Mouse (Mus musculus): ENCODE measurements around the gene Tsr1. TPM values are rescaled to one million over a fixed set of nuclear protein-coding genes. Genes with fewer than 3 reads are reported as not detected.

The Tsr1 gene
- polyA plus RNA-seq, 1 experiment: 16.1 TPM

- under 1% methylated on average over 84 of the region's 88 CpGs for WGBS
- TF ChIP-seq CTCF (IDR thresholded peaks at IDR 0.05; ENCODE audit: borderline replicate concordance, insufficient read depth, low read depth, low read length) (no peak), POLR2A (IDR thresholded peaks at IDR 0.05; ENCODE audit: borderline replicate concordance, insufficient read depth, low read length) (peak; percentile 89)
- Histone ChIP-seq H3K27me3 (ENCODE audit: control insufficient read depth, insufficient read depth, low read length) (no peaks in the 10 kb centered on the region), H3K4me1 (ENCODE audit: control insufficient read depth, insufficient read depth, low read length) (no peaks in the 10 kb centered on the region), H3K27ac (ENCODE audit: insufficient read depth, low read length) (peak within 1 kb of the TSS; percentile 74), H3K4me3 (replicated peaks; ENCODE audit: insufficient read depth, low read depth, low read length) (peak within 1 kb of the TSS; percentile 70)
- DNase-seq: peak; percentile 96 to 97
These were observed 27.9 kb downstream of the Tsr1 start, which contains the start of the genes Smg6 and Srr for GRCm38 (mm10) chr11:74925577-74926387. TSS of gene Smg6 (plus strand) at chr11:74925823. TSS of gene Srr (minus strand) at chr11:74925948.

GRCm38 (mm10) chr11:74926388-74927005, 28.6 kb downstream of the Tsr1 start:
- no peaks in the 10 kb centered on the region for H3K4me1 ChIP-seq (ENCODE audit: control insufficient read depth, insufficient read depth, low read length)
- H3K27ac ChIP-seq (ENCODE audit: insufficient read depth, low read length): peak overlapping the region; percentile 54; the same call in 1 of the 2 replicates
- TF ChIP-seq CTCF (IDR thresholded peaks at IDR 0.05; ENCODE audit: borderline replicate concordance, insufficient read depth, low read depth, low read length) (no peak), POLR2A (IDR thresholded peaks at IDR 0.05; ENCODE audit: borderline replicate concordance, insufficient read depth, low read length) (no peak)
- H3K4me3 ChIP-seq (replicated peaks; ENCODE audit: insufficient read depth, low read depth, low read length): peak overlapping the region; percentile 70
- no peaks in the 10 kb centered on the region for H3K27me3 ChIP-seq (ENCODE audit: control insufficient read depth, insufficient read depth, low read length)
- DNase-seq: no peak
- WGBS: 5% methylated on average over 11 of the region's 11 CpGs

GRCm38 (mm10) chr11:74927236-74927725, 29.4 kb downstream of the Tsr1 start:
- TF ChIP-seq POLR2A (IDR thresholded peaks at IDR 0.05; ENCODE audit: borderline replicate concordance, insufficient read depth, low read length): no peak
- no peak for TF ChIP-seq CTCF (IDR thresholded peaks at IDR 0.05; ENCODE audit: borderline replicate concordance, insufficient read depth, low read depth, low read length)
- no peak for DNase-seq
- Histone ChIP-seq H3K4me1 (ENCODE audit: control insufficient read depth, insufficient read depth, low read length) (no peaks in the 10 kb centered on the region), H3K4me3 (replicated peaks; ENCODE audit: insufficient read depth, low read depth, low read length) (no peak overlapping the region), H3K27ac (ENCODE audit: insufficient read depth, low read length) (no peak overlapping the region), H3K27me3 (ENCODE audit: control insufficient read depth, insufficient read depth, low read length) (no peaks in the 10 kb centered on the region)
- 77% methylated on average over 2 of the region's 2 CpGs for WGBS

GRCm38 (mm10) chr11:74929111-74929510, 31.2 kb downstream of the Tsr1 start:
- TF ChIP-seq CTCF (IDR thresholded peaks at IDR 0.05; ENCODE audit: borderline replicate concordance, insufficient read depth, low read depth, low read length) (no peak), POLR2A (IDR thresholded peaks at IDR 0.05; ENCODE audit: borderline replicate concordance, insufficient read depth, low read length) (no peak)
- no peaks in the 10 kb centered on the region for H3K27me3 ChIP-seq (ENCODE audit: control insufficient read depth, insufficient read depth, low read length)
- no peak overlapping the region for H3K4me3 ChIP-seq (replicated peaks; ENCODE audit: insufficient read depth, low read depth, low read length)
- H3K4me1 ChIP-seq (ENCODE audit: control insufficient read depth, insufficient read depth, low read length): no peaks in the 10 kb centered on the region
- no peak for DNase-seq
- no peak overlapping the region for H3K27ac ChIP-seq (ENCODE audit: insufficient read depth, low read length)
- 91% methylated on average over 4 of the region's 4 CpGs for WGBS

- no peak overlapping the region for H3K27ac ChIP-seq (ENCODE audit: insufficient read depth, low read length)
- 89% methylated on average over 7 of the region's 7 CpGs for WGBS
- H3K27me3 ChIP-seq (ENCODE audit: control insufficient read depth, insufficient read depth, low read length): no peaks in the 10 kb centered on the region
- TF ChIP-seq CTCF (IDR thresholded peaks at IDR 0.05; ENCODE audit: borderline replicate concordance, insufficient read depth, low read depth, low read length) (no peak), POLR2A (IDR thresholded peaks at IDR 0.05; ENCODE audit: borderline replicate concordance, insufficient read depth, low read length) (no peak)
- no peak for DNase-seq
- H3K4me1 ChIP-seq (ENCODE audit: control insufficient read depth, insufficient read depth, low read length): no peaks in the 10 kb centered on the region
- H3K4me3 ChIP-seq (replicated peaks; ENCODE audit: insufficient read depth, low read depth, low read length): no peak overlapping the region
These were observed 32.5 kb downstream of the Tsr1 start for GRCm38 (mm10) chr11:74930391-74930790.

- peak in 1 of 2 experiments; percentile 54 for DNase-seq
- no peak for TF ChIP-seq POLR2A (IDR thresholded peaks at IDR 0.05; ENCODE audit: borderline replicate concordance, insufficient read depth, low read length)
- TF ChIP-seq CTCF (IDR thresholded peaks at IDR 0.05; ENCODE audit: borderline replicate concordance, insufficient read depth, low read depth, low read length): peak; percentile 15; the same call in 1 of the 2 replicates
- Histone ChIP-seq H3K27ac (ENCODE audit: insufficient read depth, low read length) (no peak overlapping the region), H3K27me3 (ENCODE audit: control insufficient read depth, insufficient read depth, low read length) (no peaks in the 10 kb centered on the region), H3K4me3 (replicated peaks; ENCODE audit: insufficient read depth, low read depth, low read length) (no peak overlapping the region), H3K4me1 (ENCODE audit: control insufficient read depth, insufficient read depth, low read length) (no peaks in the 10 kb centered on the region)
- WGBS: 68% methylated on average over 3 of the region's 3 CpGs
These were observed 48.5 kb downstream of the Tsr1 start for GRCm38 (mm10) chr11:74946348-74946747.

GRCm38 (mm10) chr11:74954901-74955300, 57.0 kb downstream of the Tsr1 start:
- H3K27me3 ChIP-seq (ENCODE audit: control insufficient read depth, insufficient read depth, low read length): no peaks in the 10 kb centered on the region
- peaks cover 8% of the 10 kb centered on the region for H3K4me1 ChIP-seq (ENCODE audit: control insufficient read depth, insufficient read depth, low read length)
- peak; percentile 35 to 46 for DNase-seq
- H3K27ac ChIP-seq (ENCODE audit: insufficient read depth, low read length): 0 out of 2 replicates have a peak overlapping the region, but pooled peaks have one; percentile 9
- no peak overlapping the region for H3K4me3 ChIP-seq (replicated peaks; ENCODE audit: insufficient read depth, low read depth, low read length)
- TF ChIP-seq POLR2A (IDR thresholded peaks at IDR 0.05; ENCODE audit: borderline replicate concordance, insufficient read depth, low read length) (no peak), CTCF (IDR thresholded peaks at IDR 0.05; ENCODE audit: borderline replicate concordance, insufficient read depth, low read depth, low read length) (no peak)

Measured in cerebellum, adult 2 months (tissue).